ENCODE assay signal across 11 mouse cellular contexts in genomic region chr2:105131061-105131810, GRCm38 (mm10). TPM values are rescaled to one million over a fixed set of nuclear protein-coding genes. Genes with fewer than 3 reads are reported as not detected.
DNase-seq lines count a peak whose midpoint lies in the region; ATAC-seq lines count a peak whose summit lies in the region.
"Had no signal": no experiment of that assay in that cellular context is flagged by ENCODE, and none has a peak within 500 bp of the region (broad histone marks: within the 10 kb centered on the region; RNA-seq: fewer than 3 reads in every experiment).

No protein-coding gene starts in this region.

- 0 out of 2 replicates have a peak overlapping the region, but pooled peaks have one; percentile 20 for H3K4me3 ChIP-seq in forebrain, embryonic 10.5 days
- no peak overlapping the region for H3K4me3 ChIP-seq in forebrain, embryonic 14.5 days (ENCODE audit: low read depth, low read length)
- H3K4me3 ChIP-seq in hindbrain, embryonic 10.5 days, result no peak overlapping the region
- no peak overlapping the region for H3K4me3 ChIP-seq in hindbrain, embryonic 14.5 days (replicated peaks; ENCODE audit: low read length)
- 0 out of 2 replicates have a peak overlapping the region, but pooled peaks have one; percentile 7 for H3K4me3 ChIP-seq in midbrain, embryonic 12.5 days
- H3K4me3 ChIP-seq in midbrain, embryonic 13.5 days (replicated peaks), result no peak overlapping the region
- H3K4me3 ChIP-seq in neural tube, embryonic 12.5 days, result no peak overlapping the region

- peak; percentile 27 for DNase-seq in forebrain, embryonic 10.5 days (ENCODE audit: extremely low spot score, low spot score)
- DNase-seq in forebrain, embryonic 14.5 days (ENCODE audit: low spot score), result no peak
- peak; percentile 33 for DNase-seq in hindbrain, embryonic 10.5 days (ENCODE audit: low spot score)
- DNase-seq in hindbrain, embryonic 14.5 days (ENCODE audit: low spot score), result no peak
- DNase-seq in cerebellum, adult 11-12 months, result no peak
- DNase-seq: cerebellum, postnatal 14 days; lung, postnatal 10 days had no signal

- no peaks in the 10 kb centered on the region for H3K9me3 ChIP-seq in forebrain, embryonic 10.5 days
- H3K9me3 ChIP-seq in forebrain, embryonic 14.5 days (replicated peaks; ENCODE audit: control insufficient read depth, low read length), result no peaks in the 10 kb centered on the region
- H3K9me3 ChIP-seq in hindbrain, embryonic 10.5 days, result no peaks in the 10 kb centered on the region
- no peaks in the 10 kb centered on the region for H3K9me3 ChIP-seq in hindbrain, embryonic 14.5 days (ENCODE audit: control insufficient read depth, low read length)
- H3K9me3 ChIP-seq in midbrain, embryonic 12.5 days, result no peaks in the 10 kb centered on the region
- H3K9me3 ChIP-seq in midbrain, embryonic 13.5 days, result no peaks in the 10 kb centered on the region
- no peaks in the 10 kb centered on the region for H3K9me3 ChIP-seq in neural tube, embryonic 12.5 days

- H3K27ac ChIP-seq in forebrain, embryonic 10.5 days, result no peak overlapping the region
- H3K27ac ChIP-seq in forebrain, embryonic 14.5 days (ENCODE audit: low read depth, low read length), result no peak overlapping the region
- no peak overlapping the region for H3K27ac ChIP-seq in hindbrain, embryonic 10.5 days
- no peak overlapping the region for H3K27ac ChIP-seq in hindbrain, embryonic 14.5 days
- H3K27ac ChIP-seq in midbrain, embryonic 12.5 days (replicated peaks), result no peak overlapping the region
- no peak overlapping the region for H3K27ac ChIP-seq in midbrain, embryonic 13.5 days
- no peak overlapping the region for H3K27ac ChIP-seq in neural tube, embryonic 12.5 days

- H3K4me1 ChIP-seq in forebrain, embryonic 10.5 days, result peaks cover 46% of the 10 kb centered on the region
- no peaks in the 10 kb centered on the region; the same call in 1 of the 2 replicates for H3K4me1 ChIP-seq in forebrain, embryonic 14.5 days (ENCODE audit: control insufficient read depth, insufficient read depth, low read length)
- peaks cover 23% of the 10 kb centered on the region for H3K4me1 ChIP-seq in hindbrain, embryonic 10.5 days (replicated peaks)
- H3K4me1 ChIP-seq in hindbrain, embryonic 14.5 days (replicated peaks; ENCODE audit: control insufficient read depth, insufficient read depth, low read length), result no peaks in the 10 kb centered on the region
- H3K4me1 ChIP-seq in midbrain, embryonic 12.5 days, result peaks cover 25% of the 10 kb centered on the region
- peaks cover 22% of the 10 kb centered on the region for H3K4me1 ChIP-seq in midbrain, embryonic 13.5 days (replicated peaks)
- peaks cover 18% of the 10 kb centered on the region for H3K4me1 ChIP-seq in neural tube, embryonic 12.5 days

- H3K27me3 ChIP-seq in forebrain, embryonic 10.5 days (ENCODE audit: poor library complexity, severe bottlenecking), result peaks cover 100% of the 10 kb centered on the region
- H3K27me3 ChIP-seq in forebrain, embryonic 14.5 days (replicated peaks; ENCODE audit: control insufficient read depth, insufficient read depth, low read length), result peaks cover 97% of the 10 kb centered on the region
- H3K27me3 ChIP-seq in hindbrain, embryonic 10.5 days (ENCODE audit: insufficient read depth, poor library complexity, severe bottlenecking), result peaks cover 100% of the 10 kb centered on the region
- H3K27me3 ChIP-seq in hindbrain, embryonic 14.5 days (ENCODE audit: control insufficient read depth, insufficient read depth, low read length), result peaks cover 96% of the 10 kb centered on the region
- H3K27me3 ChIP-seq in midbrain, embryonic 12.5 days, result peaks cover 99% of the 10 kb centered on the region
- peaks cover 98% of the 10 kb centered on the region for H3K27me3 ChIP-seq in midbrain, embryonic 13.5 days
- peaks cover 98% of the 10 kb centered on the region for H3K27me3 ChIP-seq in neural tube, embryonic 12.5 days (replicated peaks)

- H3K9ac ChIP-seq in forebrain, embryonic 14.5 days (ENCODE audit: low read length), result no peak overlapping the region
- H3K9ac ChIP-seq in hindbrain, embryonic 14.5 days, result no peak overlapping the region
- no peak overlapping the region for H3K9ac ChIP-seq in midbrain, embryonic 12.5 days (replicated peaks)
- H3K9ac ChIP-seq in midbrain, embryonic 13.5 days (replicated peaks), result no peak overlapping the region
- no peak overlapping the region for H3K9ac ChIP-seq in neural tube, embryonic 12.5 days

- H3K36me3 ChIP-seq in forebrain, embryonic 10.5 days (replicated peaks), result no peaks in the 10 kb centered on the region
- no peaks in the 10 kb centered on the region for H3K36me3 ChIP-seq in forebrain, embryonic 14.5 days (ENCODE audit: control insufficient read depth, insufficient read depth, low read length)
- H3K36me3 ChIP-seq in hindbrain, embryonic 10.5 days, result no peaks in the 10 kb centered on the region
- H3K36me3 ChIP-seq in hindbrain, embryonic 14.5 days (replicated peaks; ENCODE audit: control insufficient read depth, insufficient read depth), result no peaks in the 10 kb centered on the region
- H3K36me3 ChIP-seq in midbrain, embryonic 12.5 days, result no peaks in the 10 kb centered on the region
- H3K36me3 ChIP-seq in midbrain, embryonic 13.5 days, result no peaks in the 10 kb centered on the region
- H3K36me3 ChIP-seq in neural tube, embryonic 12.5 days, result no peaks in the 10 kb centered on the region

- 2% methylated on average over 12 of the region's 12 CpGs for WGBS in forebrain, embryonic 10.5 days
- 3% methylated on average over 12 of the region's 12 CpGs for WGBS in forebrain, embryonic 14.5 days
- WGBS in hindbrain, embryonic 10.5 days, result 5% methylated on average over 12 of the region's 12 CpGs
- 5% methylated on average over 12 of the region's 12 CpGs for WGBS in hindbrain, embryonic 14.5 days
- under 1% methylated on average over 12 of the region's 12 CpGs for WGBS in midbrain, embryonic 12.5 days
- 2% methylated on average over 12 of the region's 12 CpGs for WGBS in midbrain, embryonic 13.5 days
- 2% methylated on average over 12 of the region's 12 CpGs for WGBS in neural tube, embryonic 12.5 days

- no peak for ATAC-seq in forebrain, embryonic 14.5 days
- ATAC-seq in hindbrain, embryonic 14.5 days (ENCODE audit: low FRiP score), result no peak
- no peak for ATAC-seq in midbrain, embryonic 12.5 days (ENCODE audit: low FRiP score, low read depth)
- no peak for ATAC-seq in midbrain, embryonic 13.5 days
- no peak for ATAC-seq in neural tube, embryonic 12.5 days (ENCODE audit: low FRiP score, low read depth)

- no peak overlapping the region for H3K4me2 ChIP-seq in forebrain, embryonic 14.5 days (ENCODE audit: low read length)
- no peak overlapping the region for H3K4me2 ChIP-seq in hindbrain, embryonic 14.5 days (replicated peaks)
- no peak overlapping the region for H3K4me2 ChIP-seq in midbrain, embryonic 12.5 days (replicated peaks)
- H3K4me2 ChIP-seq in midbrain, embryonic 13.5 days (replicated peaks), result no peak overlapping the region
- peak overlapping the region; percentile 25; the same call in 1 of the 2 replicates for H3K4me2 ChIP-seq in neural tube, embryonic 12.5 days (replicated peaks)

RNA-seq across cellular contexts. Expression of gene Wt1, which starts 4.9 kb away (rescaled TPM):
- 0.12 and 0.21 TPM in 2 replicates for polyA plus RNA-seq in forebrain, embryonic 10.5 days (2016; fragmentation: Nextera tagmentation; extraction: Ambion mirVana)
- polyA plus RNA-seq in forebrain, embryonic 14.5 days (2014; fragmentation: Nextera tagmentation; extraction: Ambion mirVana), result not detected in 2 replicates
- polyA plus RNA-seq in hindbrain, embryonic 10.5 days (2016; fragmentation: Nextera tagmentation; extraction: Ambion mirVana), result 0.12 and 0.36 TPM in 2 replicates
- polyA plus RNA-seq in hindbrain, embryonic 14.5 days (2014; fragmentation: Nextera tagmentation; extraction: Ambion mirVana), result 0.97 and 1.5 TPM in 2 replicates
- 0.11 and 0.12 TPM in 2 replicates for polyA plus RNA-seq in midbrain, embryonic 12.5 days (2016; fragmentation: Nextera tagmentation; extraction: Ambion mirVana)
- polyA plus RNA-seq in midbrain, embryonic 13.5 days (2015; fragmentation: Nextera tagmentation; extraction: Ambion mirVana), result 0.11 TPM in 1 of 2 replicates, not detected in the other
- 2.5 and 3.1 TPM in 2 replicates for polyA plus RNA-seq in neural tube, embryonic 12.5 days (2016; fragmentation: Nextera tagmentation; extraction: Ambion mirVana)

RNA-seq across cellular contexts. Expression of gene Gm11060, which starts 39.4 kb away (rescaled TPM):
- not detected in 2 replicates for polyA plus RNA-seq in forebrain, embryonic 10.5 days (2016; fragmentation: Nextera tagmentation; extraction: Ambion mirVana)
- polyA plus RNA-seq in forebrain, embryonic 14.5 days (2014; fragmentation: Nextera tagmentation; extraction: Ambion mirVana), result not detected in 2 replicates
- not detected in 2 replicates for polyA plus RNA-seq in hindbrain, embryonic 10.5 days (2016; fragmentation: Nextera tagmentation; extraction: Ambion mirVana)
- not detected in 2 replicates for polyA plus RNA-seq in hindbrain, embryonic 14.5 days (2014; fragmentation: Nextera tagmentation; extraction: Ambion mirVana)
- polyA plus RNA-seq in midbrain, embryonic 12.5 days (2016; fragmentation: Nextera tagmentation; extraction: Ambion mirVana), result not detected in 2 replicates
- not detected in 2 replicates for polyA plus RNA-seq in midbrain, embryonic 13.5 days (2015; fragmentation: Nextera tagmentation; extraction: Ambion mirVana)
- not detected in 2 replicates for polyA plus RNA-seq in neural tube, embryonic 12.5 days (2016; fragmentation: Nextera tagmentation; extraction: Ambion mirVana)
- polyA plus RNA-seq: small intestine, adult 2 months had no signal

Comparison
In these comparisons a context has a peak if more than half of its experiments do, and no peak if none do; other contexts are left out.
1. DNase-seq: peak in forebrain, embryonic 10.5 days (single experiment) and hindbrain, embryonic 10.5 days (single experiment); none in forebrain, embryonic 14.5 days (single experiment), hindbrain, embryonic 14.5 days (single experiment) and cerebellum, adult 11-12 months (single experiment).
2. H3K4me3 ChIP-seq: peak in forebrain, embryonic 10.5 days (single experiment) and midbrain, embryonic 12.5 days (single experiment); none in forebrain, embryonic 14.5 days (single experiment), hindbrain, embryonic 10.5 days (single experiment), hindbrain, embryonic 14.5 days (single experiment), midbrain, embryonic 13.5 days (single experiment) and neural tube, embryonic 12.5 days (single experiment).